ENCODE assay signal across 8 mouse cellular contexts in the genomic region with DNA sequence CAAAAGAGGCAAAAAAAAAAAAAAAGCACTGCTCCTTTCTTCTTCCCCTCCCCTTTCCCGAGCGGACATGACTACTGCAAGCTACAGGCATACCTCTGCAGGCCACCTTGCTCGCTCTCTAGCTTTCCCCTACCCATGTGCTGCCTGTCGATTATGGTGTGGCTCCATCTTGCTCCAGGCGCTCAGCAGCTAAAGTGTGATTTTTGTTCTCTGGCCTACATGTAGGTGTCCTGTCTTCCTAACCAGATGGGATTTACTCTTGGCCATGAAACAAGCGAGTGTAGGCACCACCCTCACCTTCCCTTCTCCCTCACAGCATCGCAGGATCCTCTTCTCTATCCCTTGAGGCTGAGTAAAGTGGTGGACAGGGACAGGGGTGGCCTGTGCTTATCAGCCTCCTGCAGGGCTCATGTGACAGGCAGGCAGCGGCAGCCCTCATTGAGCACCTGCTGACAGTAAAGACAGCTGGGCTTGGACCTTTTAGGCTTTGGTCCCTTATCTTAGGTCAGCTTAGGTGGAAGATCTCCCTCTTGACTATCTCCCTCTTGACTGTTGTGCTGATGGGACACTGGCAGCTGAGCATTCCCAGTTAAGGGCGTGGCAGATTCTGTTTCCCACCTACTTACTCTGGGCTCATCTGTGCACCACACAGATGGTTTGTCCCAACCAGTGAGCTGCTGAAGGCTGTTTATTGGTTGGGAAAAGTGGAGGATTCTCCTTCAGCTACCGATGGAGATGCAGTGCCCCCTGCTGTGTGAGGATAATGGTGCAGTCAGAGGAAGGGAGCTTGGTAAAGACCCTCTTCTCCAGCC. TPM values are rescaled to one million over a fixed set of nuclear protein-coding genes. Genes with fewer than 3 reads are reported as not detected.
DNase-seq lines count a peak whose midpoint lies in the region; ATAC-seq and TF ChIP-seq lines count a peak whose summit lies in the region.

No protein-coding gene starts in this region.

- DNase-seq in left cerebral cortex, adult 2 months (ENCODE audit: extremely low spot score in 1 of 2, low spot score in 2 of 2): peak; percentile 61 to 74
- DNase-seq in left cerebral cortex, postnatal 4 days: no peak
- peak; percentile 64 for DNase-seq in c-Kit-positive CD71-positive TER-119-negative erythroid progenitor cells, embryonic 14.5 days (ENCODE audit: low read depth)
- DNase-seq in heart, embryonic 10.5 days (ENCODE audit: low spot score): peak; percentile 92
- DNase-seq in kidney, postnatal 4 days: peak; percentile 74 to 78
- DNase-seq in lung, postnatal 0 days (ENCODE audit: low spot score): peak; percentile 37
- DNase-seq in right cerebral cortex, postnatal 36 days (ENCODE audit: low spot score in 2 of 2): peak; percentile 62 to 68
- no peak for DNase-seq in urinary bladder, postnatal 36 days (ENCODE audit: low spot score in 2 of 2)

- WGBS in heart, embryonic 10.5 days: 49% methylated on average over 10 of the region's 10 CpGs
- WGBS in lung, postnatal 0 days: 76% methylated on average over 10 of the region's 10 CpGs

- H3K4me2 ChIP-seq in lung, postnatal 0 days (replicated peaks; ENCODE audit: low read depth, low read length): no peak overlapping the region

- no peak overlapping the region for H3K4me3 ChIP-seq in left cerebral cortex, adult 2 months
- no peak overlapping the region for H3K4me3 ChIP-seq in heart, embryonic 10.5 days
- H3K4me3 ChIP-seq in lung, postnatal 0 days (ENCODE audit: low read depth, low read length): no peak overlapping the region

- H3K27ac ChIP-seq in left cerebral cortex, adult 2 months: peak overlapping the region; percentile 71
- H3K27ac ChIP-seq in heart, embryonic 10.5 days: 0 out of 2 replicates have a peak overlapping the region, but pooled peaks have one; percentile 0
- no peak overlapping the region for H3K27ac ChIP-seq in lung, postnatal 0 days (ENCODE audit: low read length)

- no peaks in the 10 kb centered on the region for H3K27me3 ChIP-seq in heart, embryonic 10.5 days (ENCODE audit: insufficient read depth, poor library complexity, severe bottlenecking)
- no peaks in the 10 kb centered on the region for H3K27me3 ChIP-seq in lung, postnatal 0 days (replicated peaks; ENCODE audit: insufficient read depth, low read length)

- TF ChIP-seq CTCF in left cerebral cortex, adult 2 months (IDR thresholded peaks at IDR 0.05): peak; percentile 75
- peak; percentile 82 for TF ChIP-seq CTCF in lung, postnatal 0 days (IDR thresholded peaks at IDR 0.05)

- H3K36me3 ChIP-seq in heart, embryonic 10.5 days: peaks cover 90% of the 10 kb centered on the region
- peaks cover 49% of the 10 kb centered on the region for H3K36me3 ChIP-seq in lung, postnatal 0 days (ENCODE audit: insufficient read depth, low read length)

- ATAC-seq in lung, postnatal 0 days: peak; percentile 43

- intact Hi-C loops in left cerebral cortex, adult 2 months (cut with DNase I): loop anchor here (1.0 to 2.0 kb wide), 2 partner anchors 146 to 195 kb away; no protein-coding TSS in a partner anchor
- intact Hi-C loops in left cerebral cortex, postnatal 4 days (cut with DNase I): no loop called here

- H3K9me3 ChIP-seq in heart, embryonic 10.5 days: no peaks in the 10 kb centered on the region
- no peaks in the 10 kb centered on the region for H3K9me3 ChIP-seq in lung, postnatal 0 days (ENCODE audit: low read length)

- H3K4me1 ChIP-seq in heart, embryonic 10.5 days: peaks cover 20% of the 10 kb centered on the region
- no peaks in the 10 kb centered on the region for H3K4me1 ChIP-seq in lung, postnatal 0 days (ENCODE audit: insufficient read depth, low read depth, low read length)

- H3K9ac ChIP-seq in lung, postnatal 0 days (replicated peaks; ENCODE audit: low read depth): no peak overlapping the region

- TF ChIP-seq EP300 in lung, postnatal 0 days (IDR thresholded peaks at IDR 0.05): no peak

RNA-seq across cellular contexts. Expression of gene Psmc3, which starts 6.9 kb away (rescaled TPM):
- total RNA-seq in left cerebral cortex, adult 2 months (2021): 100 to 1,000 TPM; 205 to 207 TPM
- 100 to 1,000 TPM; 190 to 192 TPM for total RNA-seq in left cerebral cortex, postnatal 4 days (2021)
- 315 and 334 TPM in 2 replicates for polyA plus RNA-seq in heart, embryonic 10.5 days (2016; fragmentation: Nextera tagmentation; extraction: Ambion mirVana)
- 181 and 186 TPM in 2 replicates for polyA plus RNA-seq in lung, postnatal 0 days (2015; fragmentation: Nextera tagmentation; extraction: Ambion mirVana)

RNA-seq across cellular contexts. Expression of gene Slc39a13, which starts 9.5 kb away (rescaled TPM):
- 10 to 100 TPM; 30.1 to 32.3 TPM for total RNA-seq in left cerebral cortex, adult 2 months (2021)
- 10 to 100 TPM; 30.6 to 41.6 TPM for total RNA-seq in left cerebral cortex, postnatal 4 days (2021)
- polyA plus RNA-seq in heart, embryonic 10.5 days (2016; fragmentation: Nextera tagmentation; extraction: Ambion mirVana): 32.6 and 37.5 TPM in 2 replicates
- polyA plus RNA-seq in lung, postnatal 0 days (2015; fragmentation: Nextera tagmentation; extraction: Ambion mirVana): 32.6 and 34.4 TPM in 2 replicates

RNA-seq across cellular contexts. Expression of gene Spi1, which starts 21.4 kb away (rescaled TPM):
- total RNA-seq in left cerebral cortex, adult 2 months (2021): 1 to 10 TPM; 3.4 to 4.8 TPM
- 1 to 10 TPM; 3.0 to 3.2 TPM for total RNA-seq in left cerebral cortex, postnatal 4 days (2021)
- polyA plus RNA-seq in heart, embryonic 10.5 days (2016; fragmentation: Nextera tagmentation; extraction: Ambion mirVana): 0.99 and 4.1 TPM in 2 replicates
- 23.9 and 24.2 TPM in 2 replicates for polyA plus RNA-seq in lung, postnatal 0 days (2015; fragmentation: Nextera tagmentation; extraction: Ambion mirVana)

RNA-seq across cellular contexts. Expression of gene Rapsn, which starts 25.3 kb away (rescaled TPM):
- total RNA-seq in left cerebral cortex, adult 2 months (2021): under 1 TPM; 0.44 to 0.57 TPM
- not detected for total RNA-seq in left cerebral cortex, postnatal 4 days (2021)
- 6.6 and 13.8 TPM in 2 replicates for polyA plus RNA-seq in heart, embryonic 10.5 days (2016; fragmentation: Nextera tagmentation; extraction: Ambion mirVana)
- polyA plus RNA-seq in lung, postnatal 0 days (2015; fragmentation: Nextera tagmentation; extraction: Ambion mirVana): 0.84 and 1.8 TPM in 2 replicates

RNA-seq across cellular contexts. Expression of gene Mybpc3, which starts 57.2 kb away (rescaled TPM):
- total RNA-seq in left cerebral cortex, adult 2 months (2021): under 1 TPM; 0.33 to 0.43 TPM
- not detected for total RNA-seq in left cerebral cortex, postnatal 4 days (2021)
- 450 and 1,030 TPM in 2 replicates for polyA plus RNA-seq in heart, embryonic 10.5 days (2016; fragmentation: Nextera tagmentation; extraction: Ambion mirVana)
- polyA plus RNA-seq in lung, postnatal 0 days (2015; fragmentation: Nextera tagmentation; extraction: Ambion mirVana): 4.7 and 6.5 TPM in 2 replicates

Comparison
In these comparisons a context has a peak if more than half of its experiments do, and no peak if none do; other contexts are left out.
1. DNase-seq: peak in left cerebral cortex, adult 2 months (2 of 2), c-Kit-positive CD71-positive TER-119-negative erythroid progenitor cells, embryonic 14.5 days (single experiment), heart, embryonic 10.5 days (single experiment), kidney, postnatal 4 days (2 of 2), lung, postnatal 0 days (single experiment) and right cerebral cortex, postnatal 36 days (2 of 2); none in left cerebral cortex, postnatal 4 days (single experiment) and urinary bladder, postnatal 36 days (0 of 2).